Mouse (Mus musculus) stomach, postnatal 0 days (tissue): Measurements from ENCODE around the gene Plcl1.

ENCODE experiments used
- CTCF ChIP-seq: IDR thresholded peaks from 2 replicates; pipeline ENCODE4 v1.5.1; 2016; ENCODE audit warnings: antibody characterized with exemption, low read depth, mild to moderate bottlenecking, moderate library complexity
- EP300 ChIP-seq: optimal IDR thresholded peaks from 2 replicates; pipeline ENCODE3; 2016; ENCODE audit warnings: antibody characterized with exemption

DNA sequence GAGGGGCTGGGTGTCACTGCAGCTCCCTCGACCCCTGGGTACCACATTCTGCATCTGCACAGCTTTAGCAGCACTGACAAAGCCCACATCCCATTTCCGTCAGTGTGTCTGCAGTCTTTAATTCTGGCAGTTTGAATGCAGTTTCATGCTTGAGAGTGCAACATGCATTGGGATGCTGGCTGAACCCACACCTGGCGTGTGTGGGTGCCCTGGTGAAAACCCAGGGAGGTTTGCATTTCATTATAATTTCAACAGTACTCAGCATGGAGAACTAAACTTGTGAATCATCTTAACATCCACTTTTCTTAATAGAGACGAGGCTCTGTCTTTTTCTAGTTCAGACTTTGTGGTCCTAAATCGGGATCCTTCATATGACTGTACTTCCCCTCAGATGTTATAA lies 261.1 kb downstream of the Plcl1 start:
- no peak for TF ChIP-seq CTCF
- TF ChIP-seq EP300, result no peak
